Mouse (Mus musculus): ENCODE data around the gene Tns4. TPM values are rescaled to one million over a fixed set of nuclear protein-coding genes. Genes with fewer than 3 reads are reported as not detected.
A peak's percentile ranks its signal among the peaks of the same experiment; 100 is the strongest.

Tns4 gene
- polyA plus RNA-seq, 1 experiment, result 12.8 TPM

DNA sequence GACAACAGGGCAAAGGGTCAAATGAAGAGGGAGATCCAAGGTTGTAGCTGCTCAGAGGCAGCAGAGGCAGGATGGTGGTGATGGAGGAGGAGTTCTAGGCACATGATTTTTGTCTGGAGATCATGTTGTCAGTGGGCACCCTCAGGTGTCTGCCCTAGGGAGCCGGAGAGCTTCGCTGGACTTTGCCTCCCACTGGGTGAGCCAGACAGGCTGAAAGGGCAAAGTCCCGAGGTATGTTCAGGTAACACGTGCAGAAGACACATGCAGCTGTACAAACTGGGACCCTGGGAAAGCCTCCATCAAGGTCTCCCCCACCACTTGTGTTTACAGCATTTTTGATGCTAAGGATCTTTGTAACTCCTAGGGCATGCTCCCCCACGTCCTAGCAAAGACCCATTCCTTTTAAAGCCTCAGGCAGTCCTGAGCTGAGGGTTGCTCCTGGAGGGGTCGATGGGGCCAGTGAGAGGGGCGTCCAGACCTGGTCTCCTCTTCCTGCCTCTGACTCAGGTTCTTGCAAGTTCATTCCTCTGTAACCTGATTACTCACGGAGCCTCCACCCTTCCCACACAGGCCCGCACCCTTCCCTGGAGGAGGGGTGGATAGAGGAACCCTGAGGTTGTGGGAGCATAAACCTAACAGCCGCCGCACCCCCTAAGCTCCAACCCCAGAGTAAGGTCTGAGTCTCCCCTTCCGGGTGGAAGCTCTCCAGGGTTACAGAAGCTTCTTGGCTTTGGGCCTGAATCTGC is 17.0 kb upstream of the Tns4 start:
- no peak for TF ChIP-seq POLR2A (IDR thresholded peaks at IDR 0.05; ENCODE audit: insufficient read depth, low read length)
- TF ChIP-seq CTCF (IDR thresholded peaks at IDR 0.05; ENCODE audit: low read depth, low read length), result no peak
- 0 out of 2 replicates have a peak, but pooled peaks have one; percentile 34 for TF ChIP-seq EP300 (IDR thresholded peaks at IDR 0.05; ENCODE audit: insufficient read depth, low read depth, low read length)
- Histone ChIP-seq H3K9ac (ENCODE audit: low read depth, poor library complexity, severe bottlenecking) (no peak overlapping the region), H3K27ac (ENCODE audit: insufficient read depth, low read length) (no peak overlapping the region), H3K27me3 (ENCODE audit: control insufficient read depth, insufficient read depth, low read length, poor library complexity, severe bottlenecking) (no peaks in the 10 kb centered on the region), H3K4me3 (ENCODE audit: low read depth, low read length) (no peak overlapping the region), H3K36me3 (ENCODE audit: control insufficient read depth, insufficient read depth, low read length, poor library complexity, severe bottlenecking) (no peaks in the 10 kb centered on the region), H3K4me1 (ENCODE audit: control insufficient read depth, insufficient read depth, low read length) (peaks cover 10% of the 10 kb centered on the region), H3K9me3 (replicated peaks; ENCODE audit: control insufficient read depth, insufficient read depth, low read length, poor library complexity, severe bottlenecking) (no peaks in the 10 kb centered on the region)

DNA sequence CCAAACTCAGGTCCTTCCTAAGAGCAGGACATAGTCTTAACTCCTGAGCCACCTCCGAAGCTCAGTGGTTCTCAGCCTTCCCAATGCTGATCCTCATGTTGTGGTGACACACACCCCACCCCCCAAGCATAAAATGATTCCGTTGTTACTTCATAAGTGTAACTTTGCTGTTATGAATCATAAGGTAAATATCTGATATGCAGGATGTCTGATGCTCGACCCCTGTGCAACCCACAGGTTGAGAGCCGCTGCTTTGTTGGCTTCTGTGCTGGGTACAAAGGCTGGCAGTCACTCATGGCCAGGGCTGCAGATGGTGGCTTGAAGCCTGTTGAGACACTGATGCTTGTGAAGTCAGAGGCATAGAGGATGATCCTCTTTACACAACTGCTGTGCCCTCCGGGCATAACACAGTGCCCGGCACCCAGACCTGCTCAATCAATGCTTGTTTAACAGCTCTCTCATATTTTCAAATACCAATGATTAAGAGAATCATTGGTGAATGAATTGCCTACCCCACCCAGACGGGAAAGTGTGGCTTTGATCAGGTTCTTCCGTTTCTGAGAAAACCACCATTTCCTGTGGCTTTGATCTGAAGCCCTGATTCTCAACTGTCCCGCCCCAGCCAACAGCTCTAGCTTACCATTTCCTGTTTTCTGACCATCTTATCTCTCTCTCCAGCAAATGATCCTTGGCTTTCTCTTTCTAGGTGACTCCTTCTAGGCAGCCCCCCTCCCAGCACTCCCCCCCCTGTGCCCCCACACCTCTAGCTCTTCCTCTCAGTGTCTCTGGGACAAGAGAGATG is 15.7 kb upstream of the Tns4 start:
- no peak overlapping the region for H3K9ac ChIP-seq (ENCODE audit: low read depth, poor library complexity, severe bottlenecking)
- H3K4me3 ChIP-seq (ENCODE audit: low read depth, low read length), result no peak overlapping the region
- no peaks in the 10 kb centered on the region for H3K9me3 ChIP-seq (replicated peaks; ENCODE audit: control insufficient read depth, insufficient read depth, low read length, poor library complexity, severe bottlenecking)
- TF ChIP-seq POLR2A (IDR thresholded peaks at IDR 0.05; ENCODE audit: insufficient read depth, low read length) (no peak), CTCF (IDR thresholded peaks at IDR 0.05; ENCODE audit: low read depth, low read length) (no peak), EP300 (IDR thresholded peaks at IDR 0.05; ENCODE audit: insufficient read depth, low read depth, low read length) (no peak)
- no peak overlapping the region for H3K27ac ChIP-seq (ENCODE audit: insufficient read depth, low read length)
- H3K27me3 ChIP-seq (ENCODE audit: control insufficient read depth, insufficient read depth, low read length, poor library complexity, severe bottlenecking), result no peaks in the 10 kb centered on the region
- peaks cover 10% of the 10 kb centered on the region for H3K4me1 ChIP-seq (ENCODE audit: control insufficient read depth, insufficient read depth, low read length)
- no peaks in the 10 kb centered on the region for H3K36me3 ChIP-seq (ENCODE audit: control insufficient read depth, insufficient read depth, low read length, poor library complexity, severe bottlenecking)

DNA sequence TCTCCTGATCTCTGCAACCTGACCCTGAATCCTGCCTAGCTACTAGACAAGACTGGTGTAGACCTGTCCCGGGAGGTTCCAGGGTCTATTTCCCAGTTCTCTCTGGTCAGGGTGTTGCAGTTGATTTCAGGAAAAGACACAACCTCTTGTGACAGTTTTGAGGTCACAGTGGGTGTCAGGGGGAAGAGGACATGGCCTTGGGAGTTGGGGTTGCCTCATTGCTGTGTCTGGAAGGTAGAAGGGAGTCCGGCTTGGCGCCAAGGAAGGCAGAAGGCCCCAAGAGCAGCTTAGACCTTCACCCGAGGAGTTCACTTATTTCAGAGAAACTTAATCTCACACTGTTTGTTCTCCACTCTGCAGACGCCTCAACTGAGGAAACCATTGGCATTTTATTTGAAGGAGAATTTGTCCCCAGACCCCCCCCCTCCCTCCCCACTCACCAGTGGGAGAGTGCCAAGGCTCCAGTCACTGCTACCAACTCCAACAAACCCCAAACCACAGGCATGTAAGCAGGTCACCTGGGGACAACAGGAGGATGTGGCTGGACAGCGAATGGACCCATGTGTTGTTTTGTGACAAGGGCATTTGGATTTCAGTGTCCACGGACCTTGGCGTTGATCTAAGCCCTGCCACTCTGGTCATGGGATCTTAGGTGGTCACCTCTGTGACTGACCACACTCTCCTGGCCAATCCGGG is 13.6 kb upstream of the Tns4 start:
- Histone ChIP-seq H3K4me3 (ENCODE audit: low read depth, low read length) (no peak overlapping the region), H3K9me3 (replicated peaks; ENCODE audit: control insufficient read depth, insufficient read depth, low read length, poor library complexity, severe bottlenecking) (no peaks in the 10 kb centered on the region), H3K4me1 (ENCODE audit: control insufficient read depth, insufficient read depth, low read length) (peaks cover 9% of the 10 kb centered on the region), H3K27ac (ENCODE audit: insufficient read depth, low read length) (no peak overlapping the region), H3K27me3 (ENCODE audit: control insufficient read depth, insufficient read depth, low read length, poor library complexity, severe bottlenecking) (no peaks in the 10 kb centered on the region), H3K36me3 (ENCODE audit: control insufficient read depth, insufficient read depth, low read length, poor library complexity, severe bottlenecking) (no peaks in the 10 kb centered on the region), H3K9ac (ENCODE audit: low read depth, poor library complexity, severe bottlenecking) (no peak overlapping the region)
- TF ChIP-seq POLR2A (IDR thresholded peaks at IDR 0.05; ENCODE audit: insufficient read depth, low read length) (no peak), CTCF (IDR thresholded peaks at IDR 0.05; ENCODE audit: low read depth, low read length) (no peak), EP300 (IDR thresholded peaks at IDR 0.05; ENCODE audit: insufficient read depth, low read depth, low read length) (no peak)

DNA sequence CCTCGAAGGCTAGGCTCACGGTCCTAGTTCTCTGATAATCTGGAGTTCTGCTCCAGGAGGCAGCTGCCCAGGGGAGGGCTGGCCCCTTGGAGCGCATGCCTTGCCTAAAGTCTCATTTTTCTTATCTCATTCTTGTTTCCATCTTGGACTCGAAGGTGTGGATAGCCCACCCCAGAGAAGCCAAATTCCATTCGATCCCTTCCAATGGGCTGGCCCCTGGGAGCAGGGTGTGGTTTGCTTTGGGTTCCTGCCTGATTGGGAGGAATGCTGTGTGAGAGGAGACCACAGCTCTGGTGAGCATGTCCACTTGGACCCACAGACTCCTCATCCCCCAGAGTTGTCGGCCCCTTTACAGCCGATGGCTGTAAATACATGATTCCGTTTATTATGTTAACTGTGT is 12.6 kb upstream of the Tns4 start:
- Histone ChIP-seq H3K9ac (ENCODE audit: low read depth, poor library complexity, severe bottlenecking) (no peak overlapping the region), H3K27ac (ENCODE audit: insufficient read depth, low read length) (no peak overlapping the region), H3K27me3 (ENCODE audit: control insufficient read depth, insufficient read depth, low read length, poor library complexity, severe bottlenecking) (no peaks in the 10 kb centered on the region), H3K9me3 (replicated peaks; ENCODE audit: control insufficient read depth, insufficient read depth, low read length, poor library complexity, severe bottlenecking) (no peaks in the 10 kb centered on the region), H3K4me3 (ENCODE audit: low read depth, low read length) (no peak overlapping the region), H3K36me3 (ENCODE audit: control insufficient read depth, insufficient read depth, low read length, poor library complexity, severe bottlenecking) (no peaks in the 10 kb centered on the region), H3K4me1 (ENCODE audit: control insufficient read depth, insufficient read depth, low read length) (peaks cover 4% of the 10 kb centered on the region)
- TF ChIP-seq CTCF (IDR thresholded peaks at IDR 0.05; ENCODE audit: low read depth, low read length) (no peak), EP300 (IDR thresholded peaks at IDR 0.05; ENCODE audit: insufficient read depth, low read depth, low read length) (no peak), POLR2A (IDR thresholded peaks at IDR 0.05; ENCODE audit: insufficient read depth, low read length) (no peak)

DNA sequence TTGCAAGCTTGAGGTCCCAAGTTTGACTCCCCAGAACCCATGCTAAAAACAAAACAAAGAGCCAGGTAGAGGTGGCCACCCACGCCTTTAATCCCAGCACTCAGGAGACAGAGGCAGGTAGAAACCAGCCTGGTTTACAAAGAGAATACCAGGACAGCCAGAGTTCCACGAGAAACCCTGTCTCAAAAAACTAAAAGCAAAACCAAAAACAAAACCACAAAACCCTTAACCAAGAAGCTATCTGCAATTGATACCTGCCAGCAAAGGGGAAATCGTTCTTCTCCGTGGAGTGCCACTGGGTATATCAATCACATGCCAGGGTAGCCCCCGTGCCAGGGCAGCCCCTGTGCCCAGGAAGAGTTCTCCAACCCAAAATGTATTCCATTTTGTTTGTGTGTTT is 11.1 kb upstream of the Tns4 start:
- no peak for TF ChIP-seq POLR2A (IDR thresholded peaks at IDR 0.05; ENCODE audit: insufficient read depth, low read length)
- no peak for TF ChIP-seq CTCF (IDR thresholded peaks at IDR 0.05; ENCODE audit: low read depth, low read length)
- no peak for TF ChIP-seq EP300 (IDR thresholded peaks at IDR 0.05; ENCODE audit: insufficient read depth, low read depth, low read length)
- Histone ChIP-seq H3K4me1 (ENCODE audit: control insufficient read depth, insufficient read depth, low read length) (no peaks in the 10 kb centered on the region), H3K27me3 (ENCODE audit: control insufficient read depth, insufficient read depth, low read length, poor library complexity, severe bottlenecking) (no peaks in the 10 kb centered on the region), H3K36me3 (ENCODE audit: control insufficient read depth, insufficient read depth, low read length, poor library complexity, severe bottlenecking) (no peaks in the 10 kb centered on the region), H3K27ac (ENCODE audit: insufficient read depth, low read length) (no peak overlapping the region), H3K9ac (ENCODE audit: low read depth, poor library complexity, severe bottlenecking) (no peak overlapping the region), H3K9me3 (replicated peaks; ENCODE audit: control insufficient read depth, insufficient read depth, low read length, poor library complexity, severe bottlenecking) (no peaks in the 10 kb centered on the region), H3K4me3 (ENCODE audit: low read depth, low read length) (no peak overlapping the region)
